Mouse (Mus musculus) C2C12 (cell line): ENCODE data around the gene Cdc42bpg.

ENCODE experiments used
- CTCF ChIP-seq: IDR thresholded peaks from one replicate; pipeline ENCODE4 v1.5.1; 2011; ENCODE audit not compliant: control insufficient read depth, insufficient read depth, insufficient read length
- MAX ChIP-seq: IDR thresholded peaks from one replicate; pipeline ENCODE4 v1.6.1; 2011; ENCODE audit warnings: mild to moderate bottlenecking, control low read depth
- USF1 ChIP-seq: IDR thresholded peaks from one replicate; pipeline ENCODE4 v1.6.1; 2011; ENCODE audit warnings: low read depth, mild to moderate bottlenecking, control low read depth, moderate library complexity

DNA sequence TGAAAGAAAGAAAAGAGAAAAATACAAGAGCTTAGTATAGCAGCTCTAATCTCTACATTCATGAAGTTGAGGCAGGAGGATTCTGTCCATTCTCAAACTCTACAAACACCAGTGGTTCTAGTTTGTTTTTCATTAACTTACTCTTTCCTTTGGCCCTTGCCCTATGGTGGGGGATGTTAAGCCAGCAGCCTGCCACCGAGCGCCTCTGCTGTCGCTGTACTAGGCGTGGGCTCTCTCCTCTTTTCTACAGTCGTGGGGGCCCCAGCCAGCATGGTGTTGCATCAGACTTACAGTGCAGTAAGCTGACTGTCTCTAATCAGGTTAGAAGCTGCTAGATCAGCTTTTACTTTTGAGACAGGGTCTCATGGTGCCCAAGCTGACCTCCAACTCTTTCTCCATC, 23.3 kb upstream of the Cdc42bpg start:
- no peak for TF ChIP-seq MAX
- TF ChIP-seq CTCF = no peak
- TF ChIP-seq USF1 = no peak
